Mouse (Mus musculus): Measurements from ENCODE around the gene Ghitm.

GRCm38 (mm10) chr14:37164392-37165032 lies 29.4 kb upstream of the Ghitm start:
- TF ChIP-seq ZNF384 (IDR thresholded peaks at IDR 0.05; ENCODE audit: low read depth, low read length) (no peak), ZC3H11A (IDR thresholded peaks at IDR 0.05; ENCODE audit: borderline replicate concordance, low read depth, low read length) (no peak), MAFK (IDR thresholded peaks at IDR 0.05; ENCODE audit: insufficient read depth, low read depth, low read length) (no peak), CHD2 (IDR thresholded peaks at IDR 0.05; ENCODE audit: low read depth, low read length) (no peak)
